Mouse (Mus musculus): ENCODE data around the gene Pla2g4a.

Pla2g4a gene

DNA sequence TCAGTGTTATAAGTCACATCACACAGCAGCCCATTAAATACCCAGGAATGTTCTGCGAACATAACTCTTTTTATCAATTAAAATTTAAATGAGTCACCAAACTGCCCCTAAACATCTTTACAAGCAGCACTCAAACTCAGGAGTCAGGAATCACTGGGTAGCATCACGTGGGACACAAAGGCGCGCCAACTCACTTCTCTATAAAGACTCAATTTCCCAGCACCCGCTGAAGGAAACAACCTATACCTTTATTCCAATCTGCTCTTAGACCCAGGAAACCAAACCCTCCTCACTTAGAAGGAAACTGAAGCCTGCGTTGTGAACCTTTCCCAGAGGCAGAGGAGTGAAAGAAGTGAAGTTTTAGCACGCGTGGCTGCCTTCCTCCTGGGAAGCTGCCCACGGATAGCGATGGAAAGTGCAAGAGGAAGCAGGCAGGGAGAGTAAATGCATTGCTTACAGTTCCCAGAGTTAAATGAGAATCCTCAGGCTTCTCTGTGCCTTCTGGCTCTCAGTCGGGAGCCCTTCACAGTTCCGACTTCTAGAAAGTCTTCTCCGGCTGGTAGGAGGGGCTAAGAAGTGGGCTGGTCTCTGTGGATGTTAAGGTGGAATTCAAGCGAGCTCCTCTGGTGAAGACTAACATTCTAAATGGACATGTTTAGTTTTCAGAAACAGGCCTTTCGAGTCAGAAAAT, at the start of gene Pla2g4a:
Gene Pla2g4a (minus strand): TSS at position 557 of the 691 bp plus-strand sequence.
- DNase-seq (ENCODE audit: low spot score in 2 of 2): no peak

DNA sequence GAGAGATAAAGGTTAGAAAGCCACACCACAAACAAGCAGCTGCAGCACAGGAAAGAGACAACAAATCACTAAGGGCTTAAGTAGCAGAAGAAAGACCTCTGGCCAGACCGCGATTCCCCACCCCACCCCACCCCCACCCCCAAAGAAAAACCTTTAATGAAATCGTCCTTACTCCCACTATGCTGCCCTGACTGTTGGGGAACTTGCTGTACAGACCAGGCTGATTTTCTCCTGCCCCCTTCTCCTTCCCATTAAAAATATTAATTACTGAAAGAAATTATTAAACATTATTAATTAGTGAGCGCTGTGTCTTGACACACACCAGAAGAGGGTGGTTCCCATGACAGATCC, 49.5 kb upstream of the Pla2g4a start:
- no peak for DNase-seq (ENCODE audit: low spot score in 2 of 2)

DNA sequence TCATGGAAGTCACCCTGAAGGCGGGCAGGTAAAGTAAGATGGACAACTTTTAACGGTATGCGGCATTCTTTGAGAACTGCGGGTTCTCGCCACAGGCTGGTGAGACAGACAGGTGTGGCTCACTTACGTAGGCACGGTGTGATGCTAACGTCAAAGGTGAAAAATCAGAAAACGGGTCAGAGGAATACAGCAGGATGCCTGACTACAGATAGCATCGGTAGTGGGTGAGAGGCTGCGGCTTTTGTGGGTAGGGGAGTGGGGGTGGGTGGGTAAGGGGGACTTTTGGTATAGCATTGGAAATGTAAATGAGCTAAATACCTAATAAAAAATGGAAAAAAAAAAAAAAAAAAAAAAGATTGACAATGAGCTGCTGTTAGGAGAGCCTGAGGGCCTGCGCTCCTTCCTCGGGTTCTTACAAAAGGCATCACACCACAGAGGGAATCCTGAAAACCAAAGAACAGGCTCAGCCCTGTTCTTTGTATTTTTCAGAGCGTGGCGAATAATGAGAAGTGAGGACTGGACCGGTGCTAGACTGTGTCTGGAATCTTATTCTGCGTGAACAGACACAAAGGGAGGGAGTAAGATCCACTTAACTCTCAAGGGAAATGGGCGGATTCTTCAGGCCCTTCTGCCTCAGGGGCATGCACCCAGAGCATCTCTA, 49.0 kb upstream of the Pla2g4a start:
- DNase-seq (ENCODE audit: low spot score in 2 of 2): no peak

DNA sequence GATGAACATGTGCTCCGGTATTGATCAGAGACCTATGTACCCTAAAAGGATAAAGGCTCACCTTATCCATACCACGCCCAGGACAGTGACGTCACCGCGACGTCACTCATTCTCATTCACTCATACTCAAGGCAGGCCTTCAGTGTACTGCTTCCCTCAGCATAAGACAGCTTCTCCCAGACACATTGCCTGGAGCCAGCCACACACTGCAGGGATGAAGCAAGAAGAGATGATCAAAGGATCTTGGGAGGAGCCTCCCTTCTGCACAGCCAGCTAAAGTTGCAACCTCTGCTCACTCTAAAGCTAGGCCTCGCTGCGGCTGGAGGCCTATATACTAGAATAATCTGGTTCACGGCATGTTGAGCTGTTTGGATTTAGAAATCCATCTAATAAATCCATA, 48.0 kb upstream of the Pla2g4a start:
- no peak for DNase-seq (ENCODE audit: low spot score in 2 of 2)

DNA sequence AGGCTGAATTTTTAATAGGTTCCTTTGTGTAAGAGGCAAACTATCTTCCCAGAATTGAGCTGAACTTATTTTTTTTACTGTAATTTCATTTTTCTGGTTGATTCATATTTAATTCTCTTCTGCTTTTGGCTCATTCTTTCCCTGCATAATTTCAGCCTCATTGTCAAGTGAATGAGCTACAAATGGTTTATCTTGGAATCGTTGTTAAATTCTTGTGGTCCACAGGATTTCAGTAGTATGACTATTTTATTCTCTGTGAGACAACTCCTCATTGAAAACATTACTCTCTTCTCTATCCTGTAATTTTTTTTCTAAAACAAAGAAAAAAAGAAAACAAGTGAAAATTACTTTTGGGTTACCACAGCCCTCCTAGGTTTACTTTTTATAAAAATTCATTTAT, 14.5 kb upstream of the Pla2g4a start:
- no peak for DNase-seq (ENCODE audit: low spot score in 2 of 2)

DNA sequence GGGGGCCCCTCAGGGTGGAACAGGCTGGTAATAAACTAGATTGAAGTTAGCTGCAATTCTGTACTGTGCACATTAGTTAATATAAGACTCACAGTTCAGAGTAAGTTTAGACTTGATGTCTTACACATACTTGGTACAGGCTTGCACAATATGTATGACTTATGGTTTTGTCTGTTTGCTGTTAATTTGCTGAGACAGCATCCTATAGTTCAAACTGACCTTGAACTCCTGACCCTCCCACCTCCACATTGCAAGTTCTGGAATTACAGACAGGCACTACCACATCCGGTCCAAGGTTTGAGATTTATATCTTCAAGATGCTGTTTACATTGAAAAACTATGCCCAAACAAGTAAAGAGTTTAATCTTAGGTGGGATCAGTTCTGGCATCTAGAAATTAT, 4.7 kb upstream of the Pla2g4a start:
- DNase-seq (ENCODE audit: low spot score in 2 of 2): no peak

DNA sequence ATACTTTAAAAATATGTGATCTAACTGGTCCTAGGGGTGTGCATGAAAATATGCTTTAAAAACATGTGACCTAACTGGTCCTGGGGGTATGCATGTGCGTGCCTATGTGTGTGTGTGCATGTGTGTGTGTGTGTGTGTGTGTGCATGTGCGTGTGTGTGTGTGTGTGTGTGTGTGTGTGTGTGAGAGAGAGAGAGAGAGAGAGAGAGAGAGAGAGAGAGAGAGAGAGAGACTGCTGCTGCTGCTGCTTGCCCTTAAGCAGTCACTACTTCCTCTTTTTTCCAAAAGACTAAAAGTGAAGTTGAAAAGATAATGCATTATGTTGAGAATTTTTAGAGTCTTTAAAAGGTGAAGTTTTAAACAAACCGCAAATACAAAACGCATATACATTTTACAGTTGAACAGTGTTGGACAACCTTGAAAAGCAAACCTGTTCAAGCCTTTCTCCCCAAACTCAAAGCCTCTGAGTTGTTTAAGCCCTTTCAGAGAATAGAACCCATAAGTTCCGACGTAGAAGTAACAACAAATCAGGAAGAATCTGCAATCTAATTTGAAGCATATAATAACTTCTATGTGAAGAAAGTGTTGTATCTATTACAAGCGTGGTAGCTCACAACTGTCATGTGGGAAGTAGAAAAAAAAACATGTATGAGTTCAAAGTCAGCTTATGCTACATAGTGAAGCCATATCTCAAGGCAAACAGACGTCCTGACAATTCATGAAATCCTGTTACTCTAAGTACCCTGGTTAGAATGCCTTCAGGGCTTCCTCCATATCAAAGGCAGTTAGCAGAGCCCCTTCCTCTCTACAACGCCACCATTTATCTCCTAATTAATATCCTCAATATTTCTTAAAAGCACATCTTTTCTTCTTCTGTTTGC, 574 bp upstream of the Pla2g4a start:
- DNase-seq (ENCODE audit: low spot score in 2 of 2): no peak

DNA sequence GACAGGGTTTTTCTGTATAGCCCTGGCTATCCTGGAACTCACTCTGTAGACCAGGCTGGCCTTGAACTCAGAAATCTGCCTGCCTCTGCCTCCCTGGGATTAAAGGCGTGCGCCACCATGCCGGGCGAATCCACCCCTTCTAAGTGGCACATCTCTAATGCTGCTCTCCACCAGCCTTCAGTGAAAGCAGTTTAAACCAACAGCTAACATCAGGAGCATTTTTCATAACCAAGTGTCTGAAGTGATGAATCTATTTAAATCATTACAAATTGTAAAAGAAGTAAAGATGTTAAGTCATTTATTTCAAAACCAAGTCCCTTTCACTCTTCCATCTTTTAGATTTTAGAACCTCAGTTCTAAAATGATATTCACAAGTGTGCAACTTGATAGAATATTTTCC, 839 bp downstream of the Pla2g4a start:
- DNase-seq (ENCODE audit: low spot score in 2 of 2): no peak

DNA sequence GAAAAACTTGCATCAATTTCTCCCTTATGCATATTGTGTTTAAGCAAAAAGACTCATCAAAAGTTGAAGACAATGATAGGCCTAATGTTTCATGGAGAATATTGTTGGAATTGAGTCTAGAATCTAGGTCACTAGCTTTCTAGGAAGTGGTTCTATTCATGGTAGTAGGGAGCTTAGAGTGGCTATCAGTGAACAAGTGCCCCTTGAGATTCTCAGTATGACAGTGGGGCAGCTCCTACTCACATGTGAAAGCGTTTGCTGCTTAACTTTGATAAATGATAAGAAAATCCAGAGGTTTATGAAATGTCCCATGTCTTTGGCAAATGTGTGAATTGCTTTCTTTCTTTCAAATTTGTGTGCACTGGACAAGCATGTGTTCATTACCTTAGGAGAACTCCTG, 2.0 kb downstream of the Pla2g4a start:
- DNase-seq (ENCODE audit: low spot score in 2 of 2): no peak

DNA sequence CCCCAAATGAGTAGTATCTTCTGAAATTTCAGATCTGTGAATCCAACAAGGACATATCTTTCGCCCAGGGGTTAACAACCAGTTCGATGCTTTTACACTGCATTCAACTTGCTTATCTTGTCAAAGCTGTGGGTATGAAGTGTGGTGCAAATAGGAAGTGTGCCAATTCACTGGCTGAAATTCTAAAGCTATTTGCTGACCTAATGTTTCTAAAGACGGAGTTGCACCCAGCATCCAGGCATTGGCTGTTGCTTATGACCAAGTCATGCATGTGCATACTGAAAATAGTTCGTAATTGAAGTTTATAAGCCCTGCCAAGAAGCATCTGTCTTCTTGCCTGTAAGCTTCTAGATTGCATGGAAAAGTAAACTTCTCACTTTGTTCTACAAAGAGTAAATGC, 5.6 kb downstream of the Pla2g4a start:
- DNase-seq (ENCODE audit: low spot score in 2 of 2): no peak

DNA sequence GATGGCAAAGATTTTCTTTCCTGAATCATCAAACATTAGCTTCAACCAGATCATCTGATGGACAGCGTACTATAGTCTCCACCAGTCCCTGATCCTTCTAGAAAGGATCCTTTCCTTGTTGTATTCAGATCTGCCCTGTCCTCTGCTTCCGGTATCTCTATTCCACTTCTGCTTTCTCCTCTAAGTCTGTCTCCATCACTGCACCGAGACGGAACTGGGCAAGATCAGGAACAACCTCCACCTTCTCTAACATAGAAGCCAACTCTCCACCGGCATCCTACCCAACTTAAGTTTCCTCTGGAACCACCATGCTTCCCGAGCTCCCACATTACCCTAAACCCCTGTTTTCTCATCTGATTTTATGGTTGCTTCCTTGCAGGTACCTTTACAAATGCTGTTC, 7.1 kb downstream of the Pla2g4a start:
- DNase-seq (ENCODE audit: low spot score in 2 of 2): no peak

DNA sequence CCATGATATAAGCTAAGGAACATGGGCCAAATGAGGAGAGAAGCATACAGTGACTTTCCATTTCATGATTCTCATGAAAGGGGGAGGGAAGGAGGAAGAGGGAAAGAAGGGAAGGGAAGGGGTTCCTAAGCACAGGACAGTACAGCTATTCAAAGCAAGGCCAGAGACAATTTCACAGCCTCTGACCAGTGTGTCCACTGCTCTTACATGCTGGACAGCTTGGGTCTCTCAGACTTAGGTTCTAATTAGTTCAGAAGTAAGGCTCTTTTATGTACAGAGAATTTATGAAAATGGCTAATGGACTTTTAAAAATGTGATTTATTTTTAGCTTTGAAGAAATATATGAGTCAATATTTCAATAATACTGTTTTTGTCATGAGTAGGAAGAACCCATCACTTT, 9.0 kb downstream of the Pla2g4a start:
- no peak for DNase-seq (ENCODE audit: low spot score in 2 of 2)

DNA sequence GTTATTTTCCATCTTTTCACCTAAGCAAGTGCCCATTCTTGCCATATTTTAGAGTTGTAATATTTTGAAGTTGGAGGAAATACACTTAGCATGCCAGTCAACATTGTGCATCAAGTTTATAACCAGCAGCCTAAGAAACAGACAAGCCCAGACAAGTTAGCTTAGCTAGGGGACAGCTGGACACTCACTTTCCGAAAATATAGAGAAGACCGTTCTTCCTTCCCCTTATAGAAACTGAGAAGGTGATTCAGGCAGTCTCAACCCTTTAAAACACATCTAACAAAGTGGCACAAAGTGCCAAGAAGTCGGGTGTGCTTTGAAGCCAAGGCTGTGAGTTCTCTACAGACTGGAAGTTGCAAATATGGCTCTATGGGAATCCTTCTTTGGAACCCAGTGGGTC, 10.4 kb downstream of the Pla2g4a start:
- no peak for DNase-seq (ENCODE audit: low spot score in 2 of 2)

DNA sequence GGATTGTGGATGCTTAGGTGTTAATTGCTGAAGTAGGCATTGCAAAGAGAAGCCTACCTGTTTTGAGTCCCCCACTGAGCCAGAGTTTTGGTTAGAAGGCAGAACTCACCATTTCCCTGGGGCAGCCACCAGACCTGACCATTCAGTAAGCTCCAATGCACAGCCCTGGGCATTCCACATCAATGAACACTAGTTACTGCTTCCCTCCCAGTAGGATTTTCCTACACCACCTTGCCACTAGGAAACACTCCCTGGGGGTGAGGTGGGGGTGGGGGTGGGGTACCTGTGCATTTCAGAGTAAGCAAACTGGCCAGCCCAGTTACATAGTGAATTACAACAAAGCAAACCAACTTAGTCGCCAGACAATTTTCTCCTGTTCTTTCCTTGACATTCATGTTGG, 10.8 kb downstream of the Pla2g4a start:
- no peak for DNase-seq (ENCODE audit: low spot score in 2 of 2)

DNA sequence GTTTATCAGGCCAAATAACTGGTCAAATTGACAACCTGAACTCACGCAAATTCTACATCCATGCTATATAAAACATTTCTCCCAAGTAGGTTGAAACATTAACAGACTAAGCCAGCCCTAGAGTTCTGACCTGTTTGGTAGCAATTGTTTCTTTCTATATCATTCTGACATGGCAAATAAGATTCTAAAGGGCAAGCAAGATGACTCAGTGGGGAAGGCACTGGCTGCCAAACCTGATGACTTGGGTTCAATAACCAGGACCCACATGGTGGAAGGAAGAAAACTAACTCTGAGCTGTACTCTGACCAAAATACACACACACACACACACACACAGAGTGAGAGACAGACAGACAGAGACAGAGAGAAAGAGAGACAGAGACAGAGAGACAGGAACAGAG, 11.8 kb downstream of the Pla2g4a start:
- DNase-seq (ENCODE audit: low spot score in 2 of 2): no peak

DNA sequence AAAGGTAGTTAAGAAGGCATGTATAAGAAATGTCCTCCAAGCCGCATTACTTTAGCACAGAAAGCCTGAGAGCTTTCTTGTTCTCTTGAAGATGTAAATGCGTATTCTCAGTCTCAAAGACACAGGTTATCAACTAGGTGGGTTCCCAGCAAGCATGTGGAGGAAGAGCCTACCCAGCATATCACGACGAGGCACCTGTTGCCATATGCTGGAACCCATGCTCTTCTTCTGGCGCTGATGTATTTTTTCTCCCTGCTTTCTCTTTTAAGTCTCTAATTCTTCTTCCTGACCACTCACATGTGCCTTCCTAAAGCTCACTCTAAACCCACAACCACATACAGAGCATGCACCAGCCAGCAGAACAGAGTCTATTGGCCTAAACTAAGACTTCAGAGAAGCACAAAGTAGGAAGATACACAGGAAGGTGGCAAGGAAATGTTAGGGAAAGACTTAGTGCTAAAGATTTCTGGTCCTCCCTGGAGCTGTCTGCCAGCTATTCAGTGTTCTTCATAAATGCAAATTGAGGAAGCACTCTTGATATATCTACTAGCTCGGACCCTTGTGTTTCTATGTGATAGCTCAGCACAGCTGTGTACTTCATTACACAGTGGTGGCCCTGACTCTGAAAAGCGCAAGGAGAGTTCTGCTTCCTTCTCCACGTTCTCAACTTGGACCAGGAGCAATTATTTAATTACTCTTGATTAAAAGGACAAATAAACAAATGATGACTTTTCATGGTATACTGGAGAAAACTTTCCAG, 12.8 kb downstream of the Pla2g4a start:
- DNase-seq (ENCODE audit: low spot score in 2 of 2): no peak

DNA sequence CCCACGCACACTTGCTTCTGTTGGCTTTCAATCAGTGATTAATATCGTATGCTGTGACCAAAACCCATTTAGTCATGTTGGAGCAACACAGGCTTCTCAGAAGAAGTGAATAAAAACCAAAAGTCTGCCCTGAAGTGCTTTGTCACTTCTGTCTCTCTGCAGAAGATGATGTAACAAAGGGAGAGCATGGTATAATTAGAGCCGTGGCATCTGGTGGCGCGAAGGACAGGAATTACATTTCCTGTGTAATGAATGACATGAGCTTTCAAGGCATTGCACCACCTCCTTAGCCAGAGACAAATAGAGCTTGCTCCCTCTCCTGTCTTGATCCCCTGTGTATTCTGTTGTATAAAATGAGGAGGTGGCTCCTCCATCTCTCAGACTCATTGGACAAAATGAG, 14.1 kb downstream of the Pla2g4a start:
- no peak for DNase-seq (ENCODE audit: low spot score in 2 of 2)

DNA sequence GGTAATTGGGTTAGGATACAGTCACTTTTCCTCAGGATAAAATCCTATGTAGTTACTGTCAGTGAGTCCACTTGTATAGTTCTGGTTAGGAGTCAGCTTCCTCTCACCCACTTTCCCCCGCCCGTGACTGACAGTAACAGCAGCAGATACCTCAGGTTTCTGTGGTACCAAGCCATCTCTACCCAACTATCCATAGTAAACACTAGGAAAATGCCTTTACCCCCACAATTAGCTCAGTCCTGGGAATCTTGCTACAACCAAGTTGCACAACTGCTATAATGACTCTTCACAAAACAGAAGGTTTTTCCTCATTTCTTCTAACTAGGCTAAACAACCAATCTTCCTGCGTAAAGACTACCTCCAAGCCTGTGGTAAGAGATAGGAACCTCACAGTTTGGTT, 14.7 kb downstream of the Pla2g4a start:
- no peak for DNase-seq (ENCODE audit: low spot score in 2 of 2)

DNA sequence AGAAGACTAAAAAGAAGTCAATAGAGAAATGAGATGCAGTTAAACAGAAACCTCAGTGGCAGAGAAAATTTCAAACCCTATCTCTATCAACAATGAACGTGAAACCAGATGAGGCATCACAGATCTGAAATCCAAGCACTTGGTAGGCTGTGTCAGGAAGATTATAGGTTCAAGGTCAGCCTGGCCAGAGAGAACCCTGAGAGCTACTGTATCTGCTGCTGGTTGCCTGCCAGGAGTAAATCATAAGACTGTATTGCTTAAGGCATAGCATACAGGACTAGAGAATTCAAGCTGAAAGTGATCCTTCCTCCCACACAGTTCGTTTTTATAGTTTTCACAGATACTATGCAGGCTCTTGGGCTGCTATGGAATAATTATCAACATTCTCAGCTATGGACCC, 17.5 kb downstream of the Pla2g4a start:
- DNase-seq (ENCODE audit: low spot score in 2 of 2): no peak

DNA sequence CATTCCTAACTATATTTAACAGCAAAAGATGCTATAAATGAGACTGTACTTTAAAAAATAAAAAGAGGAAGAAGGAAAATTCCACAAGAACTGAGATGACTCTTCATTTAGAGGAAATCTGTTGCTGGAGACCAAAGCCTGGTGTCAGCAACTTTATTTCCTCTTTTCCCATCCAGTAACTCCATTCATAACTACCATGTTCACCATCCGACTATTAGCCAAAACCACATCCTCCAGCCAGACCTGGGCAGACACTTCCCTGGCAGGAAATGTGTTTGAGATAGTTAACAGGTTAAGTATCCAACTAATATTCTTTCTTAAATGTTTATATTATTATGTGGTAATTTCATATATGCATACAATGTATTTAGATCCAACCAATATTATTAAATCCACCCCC, 20.8 kb downstream of the Pla2g4a start:
- no peak for DNase-seq (ENCODE audit: low spot score in 2 of 2)

DNA sequence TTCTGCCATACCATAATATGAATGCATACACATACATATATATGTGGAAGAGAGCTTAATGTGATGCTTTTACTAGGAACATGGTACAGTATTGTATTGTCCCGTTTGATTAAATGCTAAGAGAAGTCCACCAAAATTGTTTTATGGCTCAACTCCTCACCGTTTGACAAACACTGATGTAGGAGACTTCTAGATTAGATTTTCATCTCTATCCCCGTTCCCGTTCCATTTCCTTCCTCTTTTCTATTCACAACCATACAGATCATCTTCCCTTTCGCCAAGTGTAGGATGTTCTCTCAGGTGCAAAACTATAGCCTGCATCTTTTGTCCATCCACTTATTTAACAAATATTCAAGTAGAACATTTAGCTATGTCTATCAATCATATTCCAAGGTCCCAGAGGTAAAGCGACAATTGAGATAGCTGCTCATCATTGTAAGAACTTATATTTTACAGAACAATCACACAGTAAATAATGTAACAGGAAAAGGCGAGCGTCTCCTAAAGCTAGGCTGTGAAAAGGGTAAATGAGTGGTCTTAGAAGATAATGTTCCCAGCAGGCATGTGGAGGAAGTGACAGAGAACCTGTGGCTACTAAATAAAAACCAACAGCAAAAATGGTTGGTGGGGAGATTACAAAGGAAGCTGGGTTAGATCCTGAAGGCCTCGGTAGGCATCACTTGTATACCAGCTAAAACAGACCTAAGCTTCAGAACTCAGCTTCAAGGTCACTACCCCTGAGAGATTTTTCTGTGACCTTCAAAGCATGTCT, 21.6 kb downstream of the Pla2g4a start:
- no peak for DNase-seq (ENCODE audit: low spot score in 2 of 2)

All from natural killer cell, adult 2 months (primary cell).